In genomic region chr11:53979788-53980621, GRCm38 (mm10) we compare ENCODE assay signal across 7 mouse cellular contexts. TPM values are rescaled to one million over a fixed set of nuclear protein-coding genes. Genes with fewer than 3 reads are reported as not detected.
DNase-seq lines count a peak whose midpoint lies in the region; ATAC-seq and TF ChIP-seq lines count a peak whose summit lies in the region.

Slc22a21 (minus strand) TSS chr11:53980332.

- 2% methylated on average over 73 of the region's 73 CpGs for WGBS in intestine, embryonic 16.5 days
- WGBS in limb, embryonic 11.5 days: 2% methylated on average over 73 of the region's 73 CpGs
- 2% methylated on average over 73 of the region's 73 CpGs for whole genome bisulfite sequencing in midbrain, embryonic 13.5 days
- 2% methylated on average over 73 of the region's 73 CpGs for WGBS in small intestine, adult 2 months

- TF ChIP-seq POLR2A in small intestine, adult 2 months (IDR thresholded peaks at IDR 0.05; ENCODE audit: low read depth, low read length): peak; percentile 94

- H3K4me2 ChIP-seq in intestine, embryonic 16.5 days (ENCODE audit: low read depth, low read length): peak within 1 kb of the TSS; percentile 95
- H3K4me2 ChIP-seq in limb, embryonic 11.5 days (ENCODE audit: low read depth, severe bottlenecking): peak within 1 kb of the TSS; percentile 93
- peak within 1 kb of the TSS; percentile 88 for H3K4me2 ChIP-seq in midbrain, embryonic 13.5 days (replicated peaks)

- H3K27me3 ChIP-seq in intestine, embryonic 16.5 days (replicated peaks; ENCODE audit: control insufficient read depth, insufficient read depth, low read length): no peaks in the 10 kb centered on the region
- H3K27me3 ChIP-seq in limb, embryonic 11.5 days (ENCODE audit: control insufficient read depth, insufficient read depth, low read length): no peaks in the 10 kb centered on the region
- peaks cover 15% of the 10 kb centered on the region for H3K27me3 ChIP-seq in midbrain, embryonic 13.5 days
- H3K27me3 ChIP-seq in small intestine, adult 2 months (ENCODE audit: control insufficient read depth, insufficient read depth, low read length): no peaks in the 10 kb centered on the region

- H3K9me3 ChIP-seq in intestine, embryonic 16.5 days (ENCODE audit: control insufficient read depth, low read length): no peaks in the 10 kb centered on the region
- no peaks in the 10 kb centered on the region for H3K9me3 ChIP-seq in limb, embryonic 11.5 days (ENCODE audit: control insufficient read depth, low read length)
- H3K9me3 ChIP-seq in midbrain, embryonic 13.5 days: no peaks in the 10 kb centered on the region

- peaks cover 13% of the 10 kb centered on the region for H3K4me1 ChIP-seq in intestine, embryonic 16.5 days (ENCODE audit: control insufficient read depth, insufficient read depth, low read length)
- no peaks in the 10 kb centered on the region for H3K4me1 ChIP-seq in limb, embryonic 11.5 days (ENCODE audit: control insufficient read depth, insufficient read depth, low read length)
- peaks cover 7% of the 10 kb centered on the region for H3K4me1 ChIP-seq in midbrain, embryonic 13.5 days (replicated peaks)
- H3K4me1 ChIP-seq in small intestine, adult 2 months (ENCODE audit: control insufficient read depth, insufficient read depth, insufficient read length, low read length): peaks cover 9% of the 10 kb centered on the region

- peak; percentile 98 for ATAC-seq in intestine, embryonic 16.5 days
- peak; percentile 86 for ATAC-seq in limb, embryonic 11.5 days (ENCODE audit: insufficient number of reproducible peaks, low FRiP score, low TSS enrichment, low read depth)
- ATAC-seq in midbrain, embryonic 13.5 days: peak; percentile 95

- TF ChIP-seq CTCF in small intestine, adult 2 months (IDR thresholded peaks at IDR 0.05; ENCODE audit: extremely low read depth, insufficient read length, insufficient replicate concordance, low read depth, low read length): no peak

- peak; percentile 91 for DNase-seq in adrenal gland, postnatal 14 days
- peak; percentile 87 for DNase-seq in embryo, embryonic 9.5 days (ENCODE audit: extremely low spot score)
- DNase-seq in gonadal fat pad, adult 2 months (ENCODE audit: low read depth): peak; percentile 34
- peak; percentile 82 for DNase-seq in limb, embryonic 11.5 days (ENCODE audit: low spot score)

- peak within 1 kb of the TSS; percentile 75 for H3K4me3 ChIP-seq in intestine, embryonic 16.5 days (ENCODE audit: low read length)
- peak within 1 kb of the TSS; percentile 54 for H3K4me3 ChIP-seq in limb, embryonic 11.5 days (ENCODE audit: low read depth, low read length)
- H3K4me3 ChIP-seq in midbrain, embryonic 13.5 days (replicated peaks): peak within 1 kb of the TSS; percentile 57
- H3K4me3 ChIP-seq in small intestine, adult 2 months (ENCODE audit: low read depth, low read length): peak within 1 kb of the TSS; percentile 88

- peak within 1 kb of the TSS; percentile 82 for H3K9ac ChIP-seq in intestine, embryonic 16.5 days (ENCODE audit: low read depth, low read length)
- peak within 1 kb of the TSS; percentile 63 for H3K9ac ChIP-seq in limb, embryonic 11.5 days (ENCODE audit: low read length)
- peak within 1 kb of the TSS; percentile 70 for H3K9ac ChIP-seq in midbrain, embryonic 13.5 days (replicated peaks)

- H3K27ac ChIP-seq in intestine, embryonic 16.5 days (ENCODE audit: low read length): peak within 1 kb of the TSS; percentile 82
- H3K27ac ChIP-seq in limb, embryonic 11.5 days (replicated peaks; ENCODE audit: low read depth, low read length): no peak within 1 kb of the TSS
- no peak within 1 kb of the TSS for H3K27ac ChIP-seq in midbrain, embryonic 13.5 days
- peak within 1 kb of the TSS; percentile 84 for H3K27ac ChIP-seq in small intestine, adult 2 months (ENCODE audit: insufficient read depth, low read depth, low read length)

- H3K36me3 ChIP-seq in intestine, embryonic 16.5 days (ENCODE audit: control insufficient read depth, insufficient read depth, low read length): no peaks in the 10 kb centered on the region
- no peaks in the 10 kb centered on the region for H3K36me3 ChIP-seq in limb, embryonic 11.5 days (ENCODE audit: control insufficient read depth, insufficient read depth, low read length)
- no peaks in the 10 kb centered on the region for H3K36me3 ChIP-seq in midbrain, embryonic 13.5 days
- H3K36me3 ChIP-seq in small intestine, adult 2 months (ENCODE audit: control insufficient read depth, insufficient read depth, low read length): peaks cover 4% of the 10 kb centered on the region

RNA-seq across cellular contexts. Expression of gene Slc22a21, which starts in this region (rescaled TPM):
- 4.6 and 5.7 TPM in 2 replicates for total RNA-seq in adrenal gland, postnatal 14 days (2021)
- polyA plus RNA-seq in gonadal fat pad, adult 2 months (2012; rRNA removed): 4.4 and 5.0 TPM in 2 replicates
- polyA plus RNA-seq in intestine, embryonic 16.5 days (2015; fragmentation: Nextera tagmentation; extraction: Ambion mirVana): 6.1 and 7.1 TPM in 2 replicates
- 2.6 and 2.9 TPM in 2 replicates for polyA plus RNA-seq in limb, embryonic 11.5 days (2014; fragmentation: Nextera tagmentation; extraction: Ambion mirVana)
- polyA plus RNA-seq in midbrain, embryonic 13.5 days (2015; fragmentation: Nextera tagmentation; extraction: Ambion mirVana): 1.7 and 1.8 TPM in 2 replicates
- 3.6 and 7.6 TPM in 2 replicates for polyA plus RNA-seq in small intestine, adult 2 months (2012; rRNA removed)

Comparison
In these comparisons a context has a peak if more than half of its experiments do, and no peak if none do; other contexts are left out.
1. DNase-seq: peak in every context shown above with its lines; median percentile 91 in adrenal gland, postnatal 14 days; 87 in embryo, embryonic 9.5 days; 82 in limb, embryonic 11.5 days; 34 in gonadal fat pad, adult 2 months.
2. H3K27ac ChIP-seq: peak in intestine, embryonic 16.5 days (single experiment) and small intestine, adult 2 months (single experiment); none in limb, embryonic 11.5 days (single experiment) and midbrain, embryonic 13.5 days (single experiment).
3. Peak in every context shown above with its lines, with median percentiles within 50 percentile points of each other: ATAC-seq, H3K4me2 ChIP-seq, H3K4me3 ChIP-seq and H3K9ac ChIP-seq.